Mouse (Mus musculus): ENCODE measurements around the gene Patl2. TPM values are rescaled to one million over a fixed set of nuclear protein-coding genes. Genes with fewer than 3 reads are reported as not detected.
"Not testable (repeated sequence)": the region's sequence is repeated elsewhere in the genome, so short reads cannot be mapped to it uniquely, and the experiment has no call there.

Patl2 gene
- total RNA-seq, 2 experiments from 2014 or later = 0.45 TPM; not detected in 1

GRCm38 (mm10) chr2:122147508-122148241 is 38.3 kb downstream of the Patl2 start, which contains the start of gene B2m:
Gene B2m, plus strand, starts transcription at chr2:122147686.
- DNase-seq (ENCODE audit: low spot score in 2 of 2) = peak; percentile 84 to 88

- DNase-seq (ENCODE audit: low spot score in 2 of 2) = no peak
These were observed 39.3 kb downstream of the Patl2 start for GRCm38 (mm10) chr2:122146687-122147086.

GRCm38 (mm10) chr2:122145756-122146155 is 40.2 kb downstream of the Patl2 start:
- no peak for DNase-seq (ENCODE audit: low spot score in 2 of 2)

- DNase-seq (ENCODE audit: low spot score in 2 of 2) = no peak
These were observed 42.9 kb downstream of the Patl2 start for GRCm38 (mm10) chr2:122143111-122143510.

GRCm38 (mm10) chr2:122141332-122141967 is 44.5 kb downstream of the Patl2 start:
- DNase-seq (ENCODE audit: low spot score in 2 of 2) = no peak

- DNase-seq (ENCODE audit: low spot score in 2 of 2) = no peak
These were observed 45.2 kb downstream of the Patl2 start for GRCm38 (mm10) chr2:122140815-122141214.

GRCm38 (mm10) chr2:122137839-122138465 is 48.0 kb downstream of the Patl2 start:
- DNase-seq (ENCODE audit: low spot score in 2 of 2) = no peak

- DNase-seq (ENCODE audit: low spot score in 2 of 2) = no peak
These were observed 53.4 kb downstream of the Patl2 start for GRCm38 (mm10) chr2:122132618-122133017.

- no peak for DNase-seq (ENCODE audit: low spot score in 2 of 2)
These were observed 53.9 kb downstream of the Patl2 start for GRCm38 (mm10) chr2:122132078-122132477.

GRCm38 (mm10) chr2:122127635-122128034 is 58.4 kb downstream of the Patl2 start:
- no peak for DNase-seq (ENCODE audit: low spot score in 2 of 2)

GRCm38 (mm10) chr2:122126765-122127347 is 59.1 kb downstream of the Patl2 start:
- DNase-seq (ENCODE audit: low spot score in 2 of 2) = no peak

- no peak for DNase-seq (ENCODE audit: low spot score in 2 of 2)
These were observed 60.1 kb downstream of the Patl2 start for GRCm38 (mm10) chr2:122125680-122126572.

- DNase-seq (ENCODE audit: low spot score in 2 of 2) = peak; percentile 94 to 97
These were observed 67.7 kb downstream of the Patl2 start, which contains the start of gene Spg11 for GRCm38 (mm10) chr2:122117961-122118958. Gene Spg11, minus strand, starts transcription at chr2:122118386.

- no peak for DNase-seq (ENCODE audit: low spot score in 2 of 2)
These were observed 69.1 kb downstream of the Patl2 start for GRCm38 (mm10) chr2:122116888-122117287.

GRCm38 (mm10) chr2:122109714-122110113 is 76.3 kb downstream of the Patl2 start:
- no peak for DNase-seq (ENCODE audit: low spot score in 2 of 2)

GRCm38 (mm10) chr2:122108101-122108500 is 77.9 kb downstream of the Patl2 start:
- no peak for DNase-seq (ENCODE audit: low spot score in 2 of 2)

- peak in 1 of 2 experiments; percentile 7 for DNase-seq (ENCODE audit: low spot score in 2 of 2)
These were observed 83.9 kb downstream of the Patl2 start for GRCm38 (mm10) chr2:122102070-122102469.

- DNase-seq (ENCODE audit: low spot score in 2 of 2) = not testable (repeated sequence)
These were observed 88.3 kb downstream of the Patl2 start for GRCm38 (mm10) chr2:122097686-122098085.

- DNase-seq (ENCODE audit: low spot score in 2 of 2) = no peak
These were observed 92.1 kb downstream of the Patl2 start for GRCm38 (mm10) chr2:122093844-122094243.
